Mouse (Mus musculus): ENCODE results near the gene Fos. TPM values are rescaled to one million over a fixed set of nuclear protein-coding genes. Genes with fewer than 3 reads are reported as not detected.

Gene Fos
- polyA plus RNA-seq (2012; rRNA removed), result 1.7 and 3.2 TPM in 2 replicates

GRCm38 (mm10) chr12:85473481-85474297 is at the start of gene Fos:
Fos (plus strand) TSS chr12:85473890.

Other genes starting within 250 kb of the Fos start
- gene Mlh3, start 203.3 kb upstream of the Fos start, polyA plus RNA-seq (2012; rRNA removed), result 9.2 and 9.8 TPM in 2 replicates
- gene Acyp1, start 185.5 kb upstream of the Fos start, polyA plus RNA-seq (2012; rRNA removed), result 39.1 and 50.3 TPM in 2 replicates
- 0.54 and 0.61 TPM in 2 replicates for gene Zc2hc1c, start 185.3 kb upstream of the Fos start, polyA plus RNA-seq (2012; rRNA removed)
- 35.2 and 36.0 TPM in 2 replicates for gene Nek9, start 134.5 kb upstream of the Fos start, polyA plus RNA-seq (2012; rRNA removed)
- 139 and 150 TPM in 2 replicates for gene Tmed10, start 99.0 kb upstream of the Fos start, polyA plus RNA-seq (2012; rRNA removed)
- 9.9 and 15.3 TPM in 2 replicates for gene Jdp2, start 125.1 kb downstream of the Fos start, polyA plus RNA-seq (2012; rRNA removed)
- 1.5 and 2.2 TPM in 2 replicates for gene Batf, start 212.8 kb downstream of the Fos start, polyA plus RNA-seq (2012; rRNA removed)

Measured in central nervous system, embryonic 14 days (tissue).